Comparison of ENCODE assay signal across 17 mouse cellular contexts in genomic region chr3:117049410-117049809, GRCm38 (mm10).
"Had no signal": no experiment of that assay in that cellular context is flagged by ENCODE, and none has a peak within 500 bp of the region (broad histone marks: within the 10 kb centered on the region; RNA-seq: fewer than 3 reads in every experiment).

No protein-coding gene starts in this region.

- H3K4me1 ChIP-seq: kidney, embryonic 15.5 days; lung, embryonic 15.5 days; midbrain, embryonic 13.5 days; stomach, embryonic 15.5 days had no signal

- DNase-seq: kidney, adult 11 months; kidney, adult 8-10 months; kidney, postnatal 10 days; kidney, postnatal 36 days; lung, adult 18-20 months; lung, postnatal 10 days; lung, postnatal 36 days; right cerebral cortex, adult 18-20 months; right cerebral cortex, postnatal 14 days; right cerebral cortex, postnatal 4 days; thymus, postnatal 25 days had no signal

- H3K27me3 ChIP-seq: kidney, embryonic 15.5 days; lung, embryonic 15.5 days; midbrain, embryonic 13.5 days; stomach, embryonic 15.5 days had no signal

- H3K27ac ChIP-seq: kidney, embryonic 15.5 days; liver, embryonic 14.5 days; lung, embryonic 15.5 days; midbrain, embryonic 13.5 days; stomach, embryonic 15.5 days had no signal

- ATAC-seq: midbrain, embryonic 13.5 days; midbrain, embryonic 16.5 days had no signal

- H3K4me3 ChIP-seq: kidney, embryonic 15.5 days; lung, embryonic 15.5 days; midbrain, embryonic 13.5 days; stomach, embryonic 15.5 days had no signal

- H3K9ac ChIP-seq: kidney, embryonic 15.5 days; liver, embryonic 14.5 days; lung, embryonic 15.5 days; midbrain, embryonic 13.5 days; stomach, embryonic 15.5 days had no signal

- H3K9me3 ChIP-seq: kidney, embryonic 15.5 days; lung, embryonic 15.5 days; midbrain, embryonic 13.5 days; stomach, embryonic 15.5 days had no signal

- H3K4me2 ChIP-seq: kidney, embryonic 15.5 days; lung, embryonic 15.5 days; midbrain, embryonic 13.5 days; stomach, embryonic 15.5 days had no signal

- H3K36me3 ChIP-seq: kidney, embryonic 15.5 days; lung, embryonic 15.5 days; midbrain, embryonic 13.5 days; stomach, embryonic 15.5 days had no signal
